Mouse (Mus musculus) intestine, embryonic 14.5 days (tissue): Measurements from ENCODE around the gene Cdk19. TPM values are rescaled to one million over a fixed set of nuclear protein-coding genes. Genes with fewer than 3 reads are reported as not detected.
"Not testable (repeated sequence)": the region's sequence is repeated elsewhere in the genome, so short reads cannot be mapped to it uniquely, and the experiment has no call there.

ENCODE experiments used
- ATAC-seq: fragments of 200-750 bp; cut with Nextera tagmentation; replicated peaks from 2 replicates; pipeline ENCODE4 v1.8.0; 2017; ENCODE audit warnings: low read depth, moderate number of reproducible peaks, moderate TSS enrichment, moderate library complexity; ENCODE audit not compliant: low FRiP score, low TSS enrichment
- DNase-seq: peaks from one replicate; pipeline ENCODE4 v3.0.0-alpha.2; 2018; ENCODE audit warnings: low spot score
- H3K27ac ChIP-seq: fragments of 300-500 bp; sonication (generic); 2 replicates; pipeline ENCODE4 v1.5.1; 2014; ENCODE audit warnings: low read depth, mild to moderate bottlenecking, control low read depth
- H3K27me3 ChIP-seq: fragments of 300-500 bp; sonication (generic); replicated peaks from 2 replicates; pipeline ENCODE4 v1.6.1; 2014; ENCODE audit warnings: low read length, control low read depth; ENCODE audit not compliant: control insufficient read depth, insufficient read depth
- H3K36me3 ChIP-seq: fragments of 300-500 bp; sonication (generic); 2 replicates; pipeline ENCODE4 v1.6.1; 2014; ENCODE audit warnings: low read length, control low read depth; ENCODE audit not compliant: control insufficient read depth, insufficient read depth
- H3K4me1 ChIP-seq: fragments of 300-500 bp; sonication (generic); replicated peaks from 2 replicates; pipeline ENCODE4 v1.6.1; 2014; ENCODE audit warnings: low read length, control low read depth, mixed read lengths; ENCODE audit not compliant: control insufficient read depth, insufficient read depth
- H3K4me2 ChIP-seq: fragments of 300-500 bp; sonication (generic); 2 replicates; pipeline ENCODE4 v1.6.1; 2014; ENCODE audit warnings: low read length
- H3K4me3 ChIP-seq: fragments of 300-500 bp; sonication (generic); 2 replicates; pipeline ENCODE4 v1.5.1; 2014; ENCODE audit warnings: low read depth, low read length, control low read depth, mixed read lengths
- H3K9ac ChIP-seq: fragments of 300-500 bp; sonication (generic); 2 replicates; pipeline ENCODE4 v1.6.1; 2014; ENCODE audit warnings: mild to moderate bottlenecking, low read length
- H3K9me3 ChIP-seq: fragments of 300-500 bp; sonication (generic); 2 replicates; pipeline ENCODE4 v1.6.1; 2016; ENCODE audit warnings: low read length, control low read depth; ENCODE audit not compliant: control insufficient read depth
- WGBS: fragments of 180-500 bp; shearing (Covaris S2); extraction: QIAGEN DNeasy Blood & Tissue Kit; methylation state at CpG from one replicate; pipeline ENCODE4 v1.1.7; 2014; 5-methylcytosine and 5-hydroxymethylcytosine counted together
- polyA plus RNA-seq: library from polyadenylated mRNA; unstranded; fragments of >200 nt; fragmentation: Nextera tagmentation; extraction: Ambion mirVana; gene quantifications from 2 replicates; pipeline ENCODE4 v1.2.1, GENCODE M21; 2014

The Cdk19 gene
- polyA plus RNA-seq = 8.7 and 9.0 TPM in 2 replicates

DNA sequence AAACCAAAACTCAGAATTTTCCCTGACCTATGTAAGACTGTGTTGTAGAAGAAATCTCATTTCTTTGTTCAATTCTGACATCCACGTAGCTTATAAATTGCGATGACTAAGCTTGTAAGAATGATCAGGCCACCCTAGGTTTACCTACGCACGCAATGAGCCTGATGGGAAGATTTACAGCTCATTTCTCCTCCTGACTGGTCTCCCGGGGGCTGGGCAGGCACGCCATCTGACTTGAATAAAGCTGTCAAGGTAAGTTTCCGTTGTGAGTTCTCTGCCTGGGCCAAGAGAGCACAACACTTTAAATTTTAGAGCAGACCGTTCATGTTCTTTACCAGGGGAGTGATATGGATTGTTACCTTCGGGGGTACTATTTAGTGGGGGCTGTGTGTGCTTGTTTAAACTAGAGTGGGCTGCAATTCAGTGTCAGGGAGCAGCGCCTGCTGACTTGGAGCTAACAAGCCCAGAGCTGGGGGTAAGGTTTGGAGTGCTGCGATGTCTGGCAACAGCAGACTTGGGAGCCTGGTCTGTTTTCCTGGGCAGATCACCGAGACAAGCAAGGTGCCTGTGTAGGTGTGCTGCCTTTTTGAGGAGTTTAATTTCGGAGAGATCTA is at the start of gene Cdk19:
Gene Cdk19, plus strand, starts transcription at position 214 of the 614 bp plus-strand sequence.
- ATAC-seq = no peak; the same call in 1 of the 2 replicates
- no peak within 1 kb of the TSS for H3K27ac ChIP-seq
- no peak within 1 kb of the TSS for H3K9ac ChIP-seq
- H3K36me3 ChIP-seq = no peaks in the 10 kb centered on the region
- H3K4me1 ChIP-seq = 0 out of 2 replicates have a peak, but pooled peaks cover 4% of the 10 kb centered on the region
- H3K4me3 ChIP-seq = no peak within 1 kb of the TSS
- peak; percentile 62 for DNase-seq
- no peak within 1 kb of the TSS for H3K4me2 ChIP-seq
- WGBS = 19% methylated on average over 13 of the region's 13 CpGs
- H3K27me3 ChIP-seq = no peaks in the 10 kb centered on the region
- no peaks in the 10 kb centered on the region for H3K9me3 ChIP-seq

DNA sequence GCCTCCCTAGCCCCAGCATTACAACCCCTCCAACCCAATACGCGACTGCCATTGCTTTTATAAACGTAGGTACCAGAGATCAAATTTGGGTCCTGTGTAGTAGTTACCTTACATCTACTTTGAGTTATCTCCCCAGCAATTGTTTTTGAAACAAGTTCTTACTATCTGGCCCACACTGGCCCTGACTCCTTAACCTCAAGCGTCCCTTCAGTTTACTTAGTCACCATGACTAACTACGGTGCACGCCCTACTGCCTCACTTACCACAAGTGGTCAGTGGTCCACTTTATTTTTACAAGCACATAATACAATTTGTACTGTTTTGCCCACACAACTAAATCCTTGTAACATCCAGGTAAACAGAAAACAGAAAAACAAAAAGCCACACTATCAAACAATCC is 46.7 kb upstream of the Cdk19 start:
- Histone ChIP-seq H3K4me1 (peaks cover 4% of the 10 kb centered on the region; the same call in 1 of the 2 replicates), H3K4me2 (no peak overlapping the region), H3K9ac (no peak overlapping the region), H3K4me3 (no peak overlapping the region), H3K27ac (no peak overlapping the region), H3K27me3 (no peaks in the 10 kb centered on the region), H3K9me3 (no peaks in the 10 kb centered on the region), H3K36me3 (peaks cover 51% of the 10 kb centered on the region)
- ATAC-seq (no peak), DNase-seq (no peak)
- 92% methylated on average over 6 of the region's 6 CpGs for whole genome bisulfite sequencing

DNA sequence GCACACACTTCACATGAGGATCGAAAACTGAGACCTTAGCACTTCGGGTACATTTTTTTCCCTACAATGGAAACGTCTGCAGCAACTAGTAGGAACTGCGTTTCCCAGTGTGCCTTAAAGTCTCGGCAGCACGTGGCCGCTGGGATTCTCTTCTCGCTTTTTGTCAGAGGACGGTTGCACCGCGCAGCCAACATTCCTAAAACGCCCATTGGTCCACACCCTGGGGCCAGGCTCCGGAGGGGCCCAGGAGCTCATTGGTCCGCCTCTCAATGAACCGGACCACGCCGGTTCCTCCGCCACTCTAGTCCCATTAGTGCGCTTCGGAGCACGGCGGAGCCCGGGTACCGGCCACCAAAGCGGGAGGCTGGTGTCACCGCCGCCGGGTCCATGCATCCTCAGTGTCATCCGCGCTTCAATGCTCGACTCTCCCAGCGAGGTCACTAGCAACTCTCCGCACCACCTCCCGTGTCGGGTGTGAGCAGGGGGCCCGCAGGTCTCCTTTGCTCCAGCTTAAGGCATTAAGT is 38.7 kb upstream of the Cdk19 start:
- DNase-seq (peak; percentile 88), ATAC-seq (peak; percentile 86)
- Histone ChIP-seq H3K4me1 (peaks cover 24% of the 10 kb centered on the region), H3K27ac (peak overlapping the region; percentile 92), H3K9me3 (no peaks in the 10 kb centered on the region; the same call in 1 of the 2 replicates), H3K4me3 (peak overlapping the region; percentile 68), H3K36me3 (no peaks in the 10 kb centered on the region; the same call in 1 of the 2 replicates), H3K27me3 (no peaks in the 10 kb centered on the region), H3K4me2 (peak overlapping the region; percentile 84), H3K9ac (peak overlapping the region; percentile 95)
- WGBS = under 1% methylated on average over 36 of the region's 36 CpGs

DNA sequence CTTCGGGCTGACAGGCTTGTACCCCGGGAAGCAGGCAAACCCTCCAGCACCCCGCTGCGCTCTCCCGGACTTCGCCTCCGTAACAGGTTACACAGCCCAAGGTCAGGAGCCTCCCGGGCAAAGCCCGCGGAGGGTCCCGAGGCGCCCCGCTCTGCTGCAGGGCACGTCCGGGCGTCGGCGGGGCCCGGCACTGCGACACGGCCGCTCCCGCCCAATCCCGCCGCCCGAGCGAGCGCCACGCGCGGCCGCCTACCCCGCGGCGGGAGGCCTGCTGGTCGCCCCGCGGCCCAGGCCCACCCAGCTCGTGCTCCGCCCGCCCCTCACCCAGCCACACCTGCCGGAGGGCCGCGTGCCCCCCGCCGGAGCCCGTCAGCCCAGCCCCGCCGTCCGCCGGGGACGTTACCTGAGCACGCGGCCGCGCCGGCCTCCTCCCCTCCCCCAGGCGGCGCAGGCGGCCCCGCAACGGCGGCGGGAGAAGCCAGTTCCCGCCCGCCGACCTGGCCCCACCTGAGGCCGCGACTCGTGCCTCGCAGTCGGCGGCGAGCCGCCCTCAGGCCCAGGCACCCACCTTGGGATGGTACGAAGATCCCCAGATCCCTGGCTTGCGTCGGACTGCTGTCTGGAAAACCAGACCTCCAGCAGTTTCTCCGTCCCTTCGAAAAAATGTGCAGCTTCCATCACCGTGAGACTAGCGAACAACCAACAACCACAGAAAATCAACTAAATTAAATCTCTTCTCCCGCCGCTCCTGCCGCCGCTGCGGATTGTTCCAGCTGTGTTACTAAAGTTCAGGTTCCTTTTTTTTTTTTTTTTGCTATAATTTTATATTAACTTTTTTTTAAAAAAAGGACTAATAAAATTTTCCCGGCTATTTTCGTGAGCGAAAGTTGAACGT is 37.9 kb upstream of the Cdk19 start:
- peak overlapping the region; percentile 84 for H3K4me2 ChIP-seq
- peak overlapping the region; percentile 92 for H3K27ac ChIP-seq
- peak overlapping the region; percentile 70 for H3K4me3 ChIP-seq
- H3K27me3 ChIP-seq, H3K36me3 ChIP-seq, H3K9me3 ChIP-seq: not testable (repeated sequence)
- peak; percentile 42 for ATAC-seq
- peaks cover 24% of the 10 kb centered on the region for H3K4me1 ChIP-seq
- DNase-seq = peak; percentile 82
- WGBS = under 1% methylated on average over 70 of the region's 91 CpGs
- peak overlapping the region; percentile 95 for H3K9ac ChIP-seq

DNA sequence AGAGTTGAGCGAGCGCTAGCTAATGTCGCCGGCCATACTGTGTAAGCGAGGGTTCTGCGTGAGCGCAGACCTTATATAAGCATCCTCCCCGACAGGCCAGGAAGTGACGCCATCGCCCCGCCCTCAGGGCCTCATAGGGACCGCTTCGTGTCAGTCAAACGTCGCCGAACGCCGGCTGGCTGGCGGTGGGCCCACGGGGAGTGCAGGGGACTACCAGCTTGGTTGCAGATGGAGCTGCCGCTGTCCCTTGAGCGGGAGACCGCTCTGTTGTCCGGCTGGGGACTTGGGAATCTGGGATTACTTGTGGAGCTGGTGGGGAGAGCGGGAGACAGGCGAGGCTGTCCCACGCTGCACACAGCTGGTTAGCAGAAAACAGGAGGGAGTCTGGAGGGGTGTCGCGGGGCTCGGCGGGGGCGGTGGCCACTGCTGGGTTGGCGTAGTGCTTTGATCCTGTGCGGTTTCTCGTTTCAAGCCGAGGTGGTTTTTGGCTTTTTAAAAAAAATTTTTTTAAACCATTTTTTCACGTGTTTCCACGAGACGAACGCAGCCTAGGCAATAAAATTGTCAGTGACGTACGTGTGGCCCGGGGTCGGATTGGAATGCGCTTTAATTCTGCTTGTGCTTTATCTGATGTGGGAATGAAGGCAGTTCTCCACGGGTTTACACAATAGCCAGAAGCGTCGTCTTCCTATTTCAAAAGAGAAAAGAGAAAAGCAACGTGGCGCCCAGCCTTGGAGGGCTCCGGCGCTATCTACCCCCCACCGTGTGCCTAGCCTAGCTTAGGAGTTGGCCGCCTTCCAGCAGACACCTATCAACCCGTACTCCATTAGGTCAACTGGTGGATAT is 37.0 kb upstream of the Cdk19 start, which contains the start of gene Amd1:
Gene Amd1, minus strand, starts transcription at position 47 of the 846 bp plus-strand sequence.
- Histone ChIP-seq H3K27ac (peak within 1 kb of the TSS; percentile 94), H3K9me3 (peaks cover 2% of the 10 kb centered on the region; the same call in 1 of the 2 replicates), H3K4me3 (peak within 1 kb of the TSS; percentile 70), H3K27me3 (no peaks in the 10 kb centered on the region), H3K36me3 (no peaks in the 10 kb centered on the region; the same call in 1 of the 2 replicates), H3K4me2 (peak within 1 kb of the TSS; percentile 85), H3K9ac (peak within 1 kb of the TSS; percentile 95), H3K4me1 (peaks cover 20% of the 10 kb centered on the region)
- peak; percentile 95 for ATAC-seq
- WGBS = under 1% methylated on average over 55 of the region's 55 CpGs
- peak; percentile 100 for DNase-seq

DNA sequence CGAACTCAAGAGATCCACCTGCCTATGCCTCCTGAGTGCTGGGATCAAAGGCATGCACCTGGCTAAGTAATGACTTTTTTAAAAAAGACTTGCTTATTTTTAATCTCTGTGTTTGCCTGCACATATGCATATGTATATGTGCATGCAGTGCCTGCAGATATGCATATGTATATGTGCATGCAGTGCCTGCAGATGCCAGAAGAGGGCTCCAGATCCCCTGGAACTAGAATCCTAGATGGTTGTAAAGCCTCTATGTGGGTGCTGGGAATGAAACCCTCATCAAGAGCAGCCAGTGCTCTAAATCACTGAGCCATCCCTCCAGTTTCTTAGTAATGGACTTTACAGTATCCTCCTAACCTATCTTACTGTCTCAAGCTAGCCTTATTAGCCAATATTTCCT is 33.4 kb upstream of the Cdk19 start:
- Histone ChIP-seq H3K9me3 (peaks cover 2% of the 10 kb centered on the region; the same call in 1 of the 2 replicates), H3K4me3 (no peak overlapping the region), H3K4me2 (no peak overlapping the region), H3K27ac (no peak overlapping the region), H3K9ac (no peak overlapping the region), H3K4me1 (no peaks in the 10 kb centered on the region; the same call in 1 of the 2 replicates), H3K36me3 (no peaks in the 10 kb centered on the region), H3K27me3 (no peaks in the 10 kb centered on the region)
- DNase-seq (no peak), ATAC-seq (no peak)
- 93% methylated on average over 1 of the region's 1 CpGs for WGBS

DNA sequence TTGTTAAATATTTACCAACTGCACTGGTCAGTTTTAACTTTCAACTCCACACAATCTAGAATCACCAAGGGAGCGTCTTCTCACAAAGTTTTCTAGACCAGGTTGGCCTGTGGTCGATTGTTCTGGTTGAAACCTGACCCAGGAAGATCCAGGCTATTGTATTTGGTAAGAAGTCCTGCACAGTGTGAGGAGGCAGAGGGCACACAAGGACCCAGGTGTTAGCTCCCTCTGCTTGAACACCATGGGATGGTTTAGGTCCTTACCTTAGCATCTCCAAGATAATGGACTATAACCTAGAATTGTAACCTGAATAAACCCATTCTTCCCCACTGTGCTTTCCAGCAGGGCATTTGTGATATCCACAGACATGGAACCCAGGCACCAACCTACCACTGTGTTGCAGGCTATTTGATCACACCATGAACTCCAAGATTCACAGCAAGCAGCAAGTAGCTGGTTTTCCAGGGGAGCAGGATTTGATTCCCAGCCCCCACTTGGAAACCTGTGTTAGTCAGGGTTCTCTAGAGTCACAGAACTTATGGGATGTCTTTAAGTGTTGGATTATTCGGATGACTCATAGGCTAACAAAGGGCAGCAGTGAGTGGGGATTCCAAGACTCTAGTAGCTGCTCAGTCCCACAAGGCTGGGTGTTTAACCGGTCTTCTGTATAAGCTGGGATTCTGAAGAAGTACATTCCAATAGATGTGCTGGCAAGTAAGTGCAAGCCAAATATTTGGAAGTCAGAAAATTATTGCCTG is 31.4 kb upstream of the Cdk19 start:
- Histone ChIP-seq H3K4me2 (no peak overlapping the region), H3K27ac (no peak overlapping the region), H3K36me3 (no peaks in the 10 kb centered on the region), H3K4me3 (no peak overlapping the region), H3K9me3 (peaks cover 2% of the 10 kb centered on the region; the same call in 1 of the 2 replicates), H3K9ac (no peak overlapping the region), H3K27me3 (no peaks in the 10 kb centered on the region), H3K4me1 (peaks cover 3% of the 10 kb centered on the region; the same call in 1 of the 2 replicates)
- ATAC-seq (no peak), DNase-seq (no peak)
- WGBS = 57% methylated on average over 4 of the region's 4 CpGs
